16 mouse cellular contexts compared by ENCODE assay signal in genomic region chr4:82148129-82149064, GRCm38 (mm10).
DNase-seq lines count a peak whose midpoint lies in the region; ATAC-seq and TF ChIP-seq lines count a peak whose summit lies in the region.
"Had no signal": no experiment of that assay in that cellular context is flagged by ENCODE, and none has a peak within 500 bp of the region (broad histone marks: within the 10 kb centered on the region; RNA-seq: fewer than 3 reads in every experiment).

No protein-coding gene starts in this region.

- H3K27me3 ChIP-seq in heart, embryonic 13.5 days (replicated peaks), result no peaks in the 10 kb centered on the region
- no peaks in the 10 kb centered on the region for H3K27me3 ChIP-seq in liver, adult 2 months (ENCODE audit: control insufficient read depth, insufficient read depth, low read length)
- no peaks in the 10 kb centered on the region for H3K27me3 ChIP-seq in liver, embryonic 12.5 days (replicated peaks)
- H3K27me3 ChIP-seq in limb, embryonic 15.5 days, result no peaks in the 10 kb centered on the region
- H3K27me3 ChIP-seq: forebrain, embryonic 12.5 days; intestine, embryonic 15.5 days; midbrain, embryonic 15.5 days had no signal

- H3K4me2 ChIP-seq in heart, embryonic 13.5 days, result no peak overlapping the region
- no peak overlapping the region for H3K4me2 ChIP-seq in liver, embryonic 12.5 days
- H3K4me2 ChIP-seq in limb, embryonic 15.5 days, result no peak overlapping the region
- H3K4me2 ChIP-seq: forebrain, embryonic 12.5 days; intestine, embryonic 15.5 days; midbrain, embryonic 15.5 days had no signal

- no peak for TF ChIP-seq POLR2A in liver, adult 2 months (IDR thresholded peaks at IDR 0.05; ENCODE audit: extremely low read depth, insufficient read depth, low read length)

- ATAC-seq in heart, embryonic 13.5 days (ENCODE audit: extremely low read depth, insufficient number of reproducible peaks, low FRiP score, low TSS enrichment), result no peak; the same call in 1 of the 2 replicates
- no peak for ATAC-seq in liver, embryonic 12.5 days
- ATAC-seq in limb, embryonic 15.5 days (ENCODE audit: insufficient number of reproducible peaks, low FRiP score, low TSS enrichment, low read depth), result peak; percentile 61; the same call in 1 of the 2 replicates
- ATAC-seq in erythroid progenitor cell, adult 5-6 weeks (replicated peaks; ENCODE audit: low FRiP score, poor library complexity, severe bottlenecking), result no peak
- ATAC-seq: intestine, embryonic 15.5 days; midbrain, embryonic 15.5 days had no signal

- DNase-seq in heart, adult 8-10 months (ENCODE audit: low spot score), result no peak
- DNase-seq in liver, adult 2 months (ENCODE audit: extremely low read depth, low read depth, low spot score), result peak; percentile 26
- DNase-seq in embryo, embryonic 9.5 days (ENCODE audit: extremely low spot score), result peak; percentile 35
- DNase-seq in left cerebral cortex, adult 2 months (ENCODE audit: extremely low spot score in 1 of 2, low spot score in 2 of 2), result no peak
- DNase-seq: B cell, adult 2 months; cerebellum, adult 11-12 months; heart, adult 2 months; liver had no signal

- H3K79me2 ChIP-seq in liver, adult 2 months (ENCODE audit: control insufficient read depth, insufficient read depth, low read length), result no peaks in the 10 kb centered on the region

- H3K9me3 ChIP-seq in heart, embryonic 13.5 days, result no peaks in the 10 kb centered on the region
- H3K9me3 ChIP-seq in liver, embryonic 12.5 days (replicated peaks), result no peaks in the 10 kb centered on the region
- H3K9me3 ChIP-seq in limb, embryonic 15.5 days, result no peaks in the 10 kb centered on the region
- H3K9me3 ChIP-seq: forebrain, embryonic 12.5 days; intestine, embryonic 15.5 days; midbrain, embryonic 15.5 days had no signal

- H3K36me3 ChIP-seq in heart, embryonic 13.5 days, result no peaks in the 10 kb centered on the region
- no peaks in the 10 kb centered on the region for H3K36me3 ChIP-seq in liver, adult 2 months (ENCODE audit: control insufficient read depth, insufficient read depth, low read length)
- no peaks in the 10 kb centered on the region for H3K36me3 ChIP-seq in liver, embryonic 12.5 days
- no peaks in the 10 kb centered on the region for H3K36me3 ChIP-seq in limb, embryonic 15.5 days
- H3K36me3 ChIP-seq: forebrain, embryonic 12.5 days; G1E; intestine, embryonic 15.5 days; midbrain, embryonic 15.5 days had no signal

- TF ChIP-seq CTCF in liver, adult 2 months (IDR thresholded peaks at IDR 0.05; ENCODE audit: low read depth, low read length), result no peak
- TF ChIP-seq CTCF in left cerebral cortex, adult 2 months (IDR thresholded peaks at IDR 0.05), result no peak

- H3K4me1 ChIP-seq in heart, embryonic 13.5 days, result peaks cover 11% of the 10 kb centered on the region
- peaks cover 2% of the 10 kb centered on the region for H3K4me1 ChIP-seq in liver, adult 2 months (ENCODE audit: control insufficient read depth, insufficient read depth, low read length)
- no peaks in the 10 kb centered on the region for H3K4me1 ChIP-seq in liver, embryonic 12.5 days
- peaks cover 9% of the 10 kb centered on the region; the same call in 1 of the 2 replicates for H3K4me1 ChIP-seq in limb, embryonic 15.5 days
- H3K4me1 ChIP-seq: forebrain, embryonic 12.5 days; intestine, embryonic 15.5 days; midbrain, embryonic 15.5 days had no signal

- no peak overlapping the region for H3K4me3 ChIP-seq in heart, embryonic 13.5 days
- H3K4me3 ChIP-seq in liver, adult 2 months (ENCODE audit: insufficient read depth, low read depth, low read length), result no peak overlapping the region
- no peak overlapping the region for H3K4me3 ChIP-seq in liver, embryonic 12.5 days
- no peak overlapping the region for H3K4me3 ChIP-seq in limb, embryonic 15.5 days
- no peak overlapping the region for H3K4me3 ChIP-seq in left cerebral cortex, adult 2 months
- H3K4me3 ChIP-seq: forebrain, embryonic 12.5 days; heart, adult 2 months; intestine, embryonic 15.5 days; midbrain, embryonic 15.5 days had no signal

- intact Hi-C loops in left cerebral cortex, adult 2 months (cut with DNase I), result no loop called here

- H3K9ac ChIP-seq in heart, embryonic 13.5 days, result no peak overlapping the region
- no peak overlapping the region for H3K9ac ChIP-seq in liver, adult 2 months (ENCODE audit: low read depth, low read length)
- H3K9ac ChIP-seq in liver, embryonic 12.5 days, result no peak overlapping the region
- no peak overlapping the region for H3K9ac ChIP-seq in limb, embryonic 15.5 days
- H3K9ac ChIP-seq: forebrain, embryonic 12.5 days; intestine, embryonic 15.5 days; midbrain, embryonic 15.5 days had no signal

- peak overlapping the region; percentile 75 for H3K27ac ChIP-seq in heart, embryonic 13.5 days (replicated peaks)
- H3K27ac ChIP-seq in liver, adult 2 months (replicated peaks; ENCODE audit: insufficient read depth, low read depth, low read length), result no peak overlapping the region
- H3K27ac ChIP-seq in liver, embryonic 12.5 days, result no peak overlapping the region
- H3K27ac ChIP-seq in limb, embryonic 15.5 days, result peak overlapping the region; percentile 79
- H3K27ac ChIP-seq in left cerebral cortex, adult 2 months, result no peak overlapping the region
- H3K27ac ChIP-seq: forebrain, embryonic 12.5 days; heart, adult 2 months; intestine, embryonic 15.5 days; midbrain, embryonic 15.5 days had no signal

- WGBS in heart, embryonic 13.5 days, result 29% methylated on average over 6 of the region's 6 CpGs
- 59% methylated on average over 6 of the region's 6 CpGs for WGBS in liver, adult 2 months
- WGBS in liver, embryonic 12.5 days (ENCODE audit: insufficient replicate concordance), result 62% methylated on average over 6 of the region's 6 CpGs
- 33% methylated on average over 6 of the region's 6 CpGs for WGBS in limb, embryonic 15.5 days

Comparison
In these comparisons a context has a peak if more than half of its experiments do, and no peak if none do; other contexts are left out.
1. H3K27ac ChIP-seq: peak in heart, embryonic 13.5 days (single experiment) and limb, embryonic 15.5 days (single experiment); none in liver, adult 2 months (single experiment), liver, embryonic 12.5 days (single experiment) and left cerebral cortex, adult 2 months (single experiment).
2. DNase-seq: peak in liver, adult 2 months (single experiment) and embryo, embryonic 9.5 days (single experiment); none in heart, adult 8-10 months (single experiment) and left cerebral cortex, adult 2 months (0 of 2).